Mouse (Mus musculus) Patski (cell line): ENCODE data around the gene Tma16. TPM values are rescaled to one million over a fixed set of nuclear protein-coding genes. Genes with fewer than 3 reads are reported as not detected.

Experiments used
- ATAC-seq: fragments of 100-300 bp; one replicate; pipeline ENCODE4 v1.8.0; 2021
- CTCF ChIA-PET: fragments of 350-600 bp; sonication (Branson Sonifier 250); formaldehyde crosslinking; loops from one replicate; lab custom pipeline; 2022; ENCODE audit warnings: inconsistent platforms; lab: Charles Lee
- POLR2A ChIA-PET: fragments of 350-600 bp; sonication (Branson Sonifier 250); formaldehyde crosslinking; loops from one replicate; lab custom pipeline; 2022; ENCODE audit warnings: antibody characterized with exemption, inconsistent platforms; lab: Charles Lee
- DNase-seq: peaks from one replicate; pipeline ENCODE4 v3.0.0-alpha.2; 2011; ENCODE audit warnings: low read depth, low spot score
- H3K27me3 ChIP-seq: fragments of 371-371 bp; one replicate; pipeline ENCODE4 v1.5.1; 2021
- CTCF ChIP-seq: fragments of 100-300 bp; IDR thresholded peaks from one replicate; pipeline ENCODE4 v1.5.1; 2021
- in situ Hi-C: fragments of 300-500 bp; cut with MboI; formaldehyde crosslinking; loops from 3 replicates; pipeline ENCODE4 v1.11.1; 2018; ENCODE audit warnings: low pct_unique_long_range_greater_than_20kb, mixed read lengths
- polyA plus RNA-seq: library from polyadenylated mRNA; unstranded; gene quantifications from one replicate; pipeline ENCODE4 v1.2.3, GENCODE M21; 2021

The Tma16 gene
- polyA plus RNA-seq, 1 experiment from 2014 or later, result 10.9 TPM

GRCm38 (mm10) chr8:66433577-66433976 is 52.8 kb downstream of the Tma16 start:
- H3K27me3 ChIP-seq, result peaks cover 6% of the 10 kb centered on the region
- peak; percentile 20 for TF ChIP-seq CTCF
- ATAC-seq (no peak), DNase-seq (no peak)
- in situ Hi-C loops, result loop anchor here (25.0 kb wide), 1 partner anchor 1471 kb away; no protein-coding TSS in a partner anchor
- CTCF ChIA-PET, result interaction anchor here (1.5 kb wide), 1 partner anchor 10 kb away, joined by 6 read pairs; no protein-coding TSS in a partner anchor
- POLR2A ChIA-PET, result no interaction called here

GRCm38 (mm10) chr8:66430639-66431038 is 55.7 kb downstream of the Tma16 start:
- TF ChIP-seq CTCF, result no peak
- H3K27me3 ChIP-seq, result peaks cover 3% of the 10 kb centered on the region
- ChIA-PET POLR2A (no interaction called here), CTCF (interaction anchor here (0.9 kb wide), 1 partner anchor 15 kb away, joined by 3 read pairs; no protein-coding TSS in a partner anchor)
- DNase-seq (no peak), ATAC-seq (no peak)
- in situ Hi-C loops, result loop anchor here (25.0 kb wide), 1 partner anchor 1468 kb away; no protein-coding TSS in a partner anchor

Other genes with a start within 250 kb of the Tma16 start
- not detected for gene Tktl2, start 25.2 kb upstream of the Tma16 start, polyA plus RNA-seq
- not detected for gene Npy5r, start 201.6 kb upstream of the Tma16 start, polyA plus RNA-seq
- gene Npy1r, start 210.7 kb upstream of the Tma16 start, polyA plus RNA-seq, result not detected